Mouse (Mus musculus) testis, postnatal 10 days (tissue): ENCODE results near the gene Hmx3.

ENCODE experiments used
- DNase-seq: peaks from one replicate; pipeline ENCODE4 v3.0.0; 2021; ENCODE audit warnings: low spot score

Gene Hmx3

GRCm38 (mm10) chr7:131542115-131542871 is at the start of gene Hmx3:
Hmx3 (plus strand) TSS chr7:131542867.
- no peak for DNase-seq

DNA sequence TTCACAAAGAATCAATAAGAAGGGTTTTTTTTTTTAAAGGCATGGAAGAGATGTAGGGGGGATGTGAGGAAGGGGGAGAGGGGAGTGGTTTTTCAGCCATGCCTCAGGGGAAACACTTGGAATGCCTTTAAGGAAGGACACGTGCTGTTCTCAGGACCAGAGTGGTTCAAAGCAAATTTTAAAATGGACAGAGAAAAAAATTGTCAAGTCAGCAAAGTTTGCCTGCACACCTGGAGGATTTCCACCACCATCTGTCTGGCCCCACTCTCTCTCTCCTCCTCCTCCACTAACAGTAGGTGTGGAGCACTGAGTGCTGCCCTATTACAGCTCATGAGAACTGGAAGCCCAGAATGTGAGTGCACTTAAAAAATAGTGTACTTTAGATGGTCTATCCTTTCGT is 38.9 kb upstream of the Hmx3 start:
- no peak for DNase-seq

DNA sequence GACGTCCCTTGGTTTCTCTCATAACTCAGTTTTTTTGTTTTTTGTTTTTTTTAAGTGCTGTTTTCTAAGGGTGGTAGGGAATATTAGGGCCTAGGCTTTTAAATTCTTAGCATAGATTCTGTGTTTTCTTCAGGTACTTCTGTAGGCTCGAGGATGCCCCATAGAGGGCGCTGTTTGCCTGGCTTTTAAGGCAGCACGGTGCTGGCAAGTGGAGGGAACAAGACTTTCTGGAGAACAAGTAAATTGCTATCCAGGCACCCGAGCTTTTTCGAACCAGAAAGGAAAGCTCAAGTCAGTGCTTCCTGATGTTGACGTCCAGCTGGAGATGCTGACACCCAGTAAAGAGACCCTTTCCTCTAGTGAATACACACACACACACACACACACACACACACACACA is 2.7 kb upstream of the Hmx3 start:
- peak; percentile 93 for DNase-seq

- no peak for DNase-seq
Measured at GRCm38 (mm10) chr7:131541184-131542114, 1.2 kb upstream of the Hmx3 start.

DNA sequence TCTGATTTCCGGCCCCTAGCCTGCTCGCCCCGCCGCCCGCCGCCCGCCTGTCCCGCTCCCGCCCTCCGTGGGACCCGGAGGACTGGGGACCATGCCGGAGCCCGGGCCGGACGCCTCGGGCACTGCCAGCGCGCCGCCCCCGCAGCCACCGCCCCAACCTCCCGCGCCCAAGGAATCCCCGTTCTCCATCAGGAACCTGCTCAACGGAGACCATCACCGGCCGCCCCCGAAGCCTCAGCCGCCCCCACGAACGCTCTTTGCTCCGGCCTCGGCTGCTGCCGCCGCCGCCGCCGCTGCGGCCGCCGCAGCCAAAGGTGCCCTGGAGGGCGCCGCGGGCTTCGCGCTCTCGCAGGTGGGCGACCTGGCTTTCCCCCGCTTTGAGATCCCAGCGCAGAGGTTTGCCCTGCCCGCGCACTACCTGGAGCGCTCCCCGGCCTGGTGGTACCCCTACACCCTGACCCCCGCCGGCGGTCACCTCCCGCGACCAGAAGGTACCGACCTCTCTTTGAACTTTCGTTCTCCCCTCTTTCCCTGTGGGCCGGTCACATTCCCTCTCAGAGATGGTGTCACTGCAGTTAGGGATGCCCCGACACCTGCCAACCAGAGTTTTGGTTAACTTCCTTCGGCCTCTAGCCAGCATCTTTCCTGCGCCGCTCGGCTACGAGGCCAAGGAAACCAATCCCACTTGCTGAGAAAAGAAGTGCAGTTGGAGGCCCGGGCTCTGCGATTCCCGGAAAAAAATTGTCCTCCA is 380 bp downstream of the Hmx3 start:
- no peak for DNase-seq

DNA sequence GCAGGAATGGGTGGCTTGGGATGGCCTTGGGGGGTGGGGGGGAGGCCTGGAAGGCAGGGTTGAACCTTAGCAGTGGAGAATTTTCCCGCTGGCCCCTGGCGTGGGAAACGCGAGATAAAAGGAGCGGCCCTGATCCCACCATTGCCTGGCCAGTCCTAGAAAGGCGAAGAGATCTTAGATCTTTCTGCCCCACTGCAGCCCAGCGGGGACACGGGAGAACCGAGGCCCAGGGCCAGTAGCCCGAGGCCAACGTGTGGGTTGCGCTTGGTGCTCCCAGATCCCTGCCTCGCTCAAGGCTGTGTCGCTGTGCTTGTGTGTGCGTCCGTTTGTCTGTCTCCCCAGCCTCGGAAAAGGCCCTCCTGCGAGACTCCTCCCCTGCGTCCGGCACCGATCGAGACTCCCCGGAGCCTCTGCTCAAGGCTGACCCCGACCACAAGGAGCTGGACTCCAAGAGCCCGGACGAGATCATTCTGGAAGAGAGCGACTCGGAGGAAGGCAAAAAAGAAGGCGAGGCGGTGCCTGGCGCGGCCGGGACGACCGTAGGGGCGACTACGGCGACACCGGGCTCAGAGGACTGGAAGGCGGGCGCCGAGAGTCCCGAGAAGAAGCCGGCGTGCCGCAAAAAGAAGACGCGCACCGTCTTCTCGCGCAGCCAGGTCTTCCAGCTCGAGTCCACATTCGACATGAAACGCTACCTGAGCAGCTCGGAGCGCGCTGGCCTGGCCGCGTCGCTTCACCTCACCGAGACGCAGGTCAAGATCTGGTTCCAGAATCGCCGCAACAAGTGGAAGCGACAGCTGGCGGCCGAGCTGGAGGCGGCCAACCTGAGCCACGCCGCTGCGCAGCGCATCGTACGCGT is 1.2 kb downstream of the Hmx3 start:
- DNase-seq, result no peak

DNA sequence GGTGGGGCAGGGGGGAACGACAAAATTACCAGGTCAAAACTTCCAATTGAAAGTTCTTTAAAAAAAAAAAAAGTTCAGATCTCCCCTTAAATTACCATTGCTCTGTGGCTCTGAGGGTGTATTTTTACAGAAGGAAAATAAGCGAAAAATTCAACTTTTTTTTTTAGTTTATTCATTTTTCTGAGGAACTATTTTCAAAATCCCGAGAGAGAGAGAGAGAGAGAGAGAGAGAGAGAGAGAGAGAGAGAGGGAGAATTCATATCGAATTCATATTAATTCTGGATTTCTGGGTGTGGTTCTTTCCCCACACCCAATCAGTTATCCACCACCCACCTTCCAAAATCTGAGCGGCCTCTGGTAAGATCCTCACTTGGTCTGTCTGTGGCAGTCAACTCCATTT is 2.2 kb downstream of the Hmx3 start:
- no peak for DNase-seq

DNA sequence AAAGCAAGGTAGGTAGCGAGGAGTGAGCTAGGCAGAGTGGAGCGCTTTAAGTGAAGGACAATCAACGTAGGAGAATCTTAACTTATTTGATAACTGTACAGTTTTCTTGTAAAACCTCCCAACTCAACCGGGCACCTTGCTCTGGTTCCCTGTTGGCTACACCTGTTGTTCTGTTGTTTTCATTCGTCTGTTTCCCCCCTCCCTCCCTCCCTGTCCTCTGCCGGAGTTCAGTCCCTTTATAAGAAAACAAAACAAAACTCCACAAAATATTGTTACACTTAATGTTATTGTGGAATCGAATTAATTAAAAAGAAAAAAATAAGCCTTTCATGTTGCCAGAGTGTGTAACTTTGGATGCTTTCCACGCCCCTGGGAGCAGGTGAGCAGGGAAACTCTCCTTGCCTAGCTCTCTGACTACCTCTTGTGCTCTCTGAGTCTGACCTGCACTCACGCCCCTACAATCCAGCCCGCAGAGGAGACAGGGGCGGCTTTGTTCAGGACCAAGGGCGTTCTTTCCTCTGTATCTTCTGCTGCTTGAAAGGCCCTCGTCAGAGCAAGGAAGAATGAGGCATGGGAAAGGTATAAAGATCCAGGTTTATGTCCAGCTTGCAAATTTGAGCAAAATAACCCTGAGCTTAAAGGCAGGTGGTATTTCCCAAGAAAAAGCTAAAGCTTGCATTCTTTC is 3.2 kb downstream of the Hmx3 start:
- DNase-seq, result no peak

DNA sequence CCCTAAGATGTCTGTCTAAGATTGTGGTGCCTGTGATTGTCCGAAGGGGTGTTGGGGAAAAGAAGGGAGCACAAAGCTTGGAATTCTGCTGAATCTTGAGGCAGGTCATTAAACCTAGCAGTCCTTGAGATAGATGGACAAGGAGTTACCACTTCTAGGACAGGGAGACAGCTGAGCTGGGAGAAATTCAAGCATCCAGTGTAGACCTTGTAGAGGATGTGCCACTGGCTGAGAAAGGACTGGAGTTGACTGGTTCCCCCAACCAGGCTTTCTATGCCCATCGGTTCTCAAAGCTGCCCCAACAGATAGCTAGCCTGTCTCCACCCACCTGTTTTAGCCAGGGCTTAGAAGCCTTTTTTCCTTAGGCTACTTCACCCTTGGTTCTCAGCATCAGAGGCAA is 3.8 kb downstream of the Hmx3 start:
- no peak for DNase-seq

DNA sequence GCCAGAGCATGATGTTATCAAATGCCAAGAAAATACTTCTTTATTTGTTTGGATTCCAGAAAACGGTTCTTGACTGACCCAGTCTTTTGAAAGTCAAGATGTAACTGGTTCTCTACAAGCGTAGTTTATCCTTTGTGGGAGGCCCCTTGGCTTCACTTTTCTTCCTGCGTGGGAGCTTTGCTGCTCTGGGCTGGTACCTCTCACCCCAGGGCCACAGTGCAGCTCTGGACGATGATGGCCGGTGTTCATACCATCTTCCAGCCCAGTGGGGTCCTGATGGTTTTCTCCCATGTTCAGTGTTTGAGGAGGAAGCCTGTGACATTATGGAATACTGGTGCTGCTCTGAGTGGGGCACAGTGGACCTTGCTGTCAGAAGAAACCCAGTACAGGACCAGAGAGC is 4.8 kb downstream of the Hmx3 start:
- no peak for DNase-seq

DNA sequence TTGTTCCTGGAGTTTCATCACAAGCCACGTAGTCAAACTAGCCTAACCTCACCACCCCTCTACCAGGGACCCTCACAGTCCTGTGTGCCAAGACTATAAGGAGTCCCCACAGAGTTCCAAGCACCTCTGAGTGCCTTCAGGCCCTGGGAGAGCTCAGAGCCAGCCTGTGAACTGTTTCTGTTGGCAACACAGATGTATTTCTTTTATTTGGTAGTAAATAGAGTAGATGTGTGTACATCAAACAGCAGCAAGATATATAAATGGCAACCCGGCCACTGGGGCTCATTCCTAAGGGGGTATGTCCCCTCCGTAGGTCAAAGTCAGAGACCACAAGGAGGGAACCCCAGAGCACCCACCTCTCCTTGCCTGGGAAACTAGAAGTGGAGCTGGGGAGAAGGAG is 5.8 kb downstream of the Hmx3 start, which contains the start of gene Hmx2:
Hmx2 (plus strand) TSS at position 301 of the 400 bp plus-strand sequence.
- no peak for DNase-seq

- DNase-seq, result no peak
Measured at GRCm38 (mm10) chr7:131551471-131551870, 8.8 kb downstream of the Hmx3 start.

- no peak for DNase-seq
Measured at GRCm38 (mm10) chr7:131551931-131552741, 9.5 kb downstream of the Hmx3 start.

DNA sequence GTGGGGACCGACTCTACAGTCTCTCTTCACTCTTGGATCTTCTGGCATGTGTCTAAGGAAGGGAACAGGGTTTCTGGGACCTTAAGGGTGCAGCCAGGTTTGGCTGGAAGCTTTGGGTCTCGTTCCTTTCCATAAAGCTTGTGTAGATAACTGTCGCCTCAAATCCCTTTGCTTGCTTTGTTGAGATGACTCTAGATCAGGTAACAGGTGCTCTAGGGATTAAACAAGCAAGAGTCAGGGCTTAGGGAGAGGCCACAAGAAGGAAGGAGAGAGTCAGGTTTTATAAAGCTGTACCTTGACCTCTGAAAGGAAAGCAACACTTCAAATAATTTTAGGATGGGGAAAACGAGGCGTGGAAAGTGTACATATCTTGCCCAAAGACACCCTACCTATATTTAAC is 10.1 kb downstream of the Hmx3 start:
- DNase-seq, result no peak

- DNase-seq, result no peak
Measured at GRCm38 (mm10) chr7:131553771-131554175, 11.1 kb downstream of the Hmx3 start.

- no peak for DNase-seq
Measured at GRCm38 (mm10) chr7:131554341-131555180, 11.9 kb downstream of the Hmx3 start.

DNA sequence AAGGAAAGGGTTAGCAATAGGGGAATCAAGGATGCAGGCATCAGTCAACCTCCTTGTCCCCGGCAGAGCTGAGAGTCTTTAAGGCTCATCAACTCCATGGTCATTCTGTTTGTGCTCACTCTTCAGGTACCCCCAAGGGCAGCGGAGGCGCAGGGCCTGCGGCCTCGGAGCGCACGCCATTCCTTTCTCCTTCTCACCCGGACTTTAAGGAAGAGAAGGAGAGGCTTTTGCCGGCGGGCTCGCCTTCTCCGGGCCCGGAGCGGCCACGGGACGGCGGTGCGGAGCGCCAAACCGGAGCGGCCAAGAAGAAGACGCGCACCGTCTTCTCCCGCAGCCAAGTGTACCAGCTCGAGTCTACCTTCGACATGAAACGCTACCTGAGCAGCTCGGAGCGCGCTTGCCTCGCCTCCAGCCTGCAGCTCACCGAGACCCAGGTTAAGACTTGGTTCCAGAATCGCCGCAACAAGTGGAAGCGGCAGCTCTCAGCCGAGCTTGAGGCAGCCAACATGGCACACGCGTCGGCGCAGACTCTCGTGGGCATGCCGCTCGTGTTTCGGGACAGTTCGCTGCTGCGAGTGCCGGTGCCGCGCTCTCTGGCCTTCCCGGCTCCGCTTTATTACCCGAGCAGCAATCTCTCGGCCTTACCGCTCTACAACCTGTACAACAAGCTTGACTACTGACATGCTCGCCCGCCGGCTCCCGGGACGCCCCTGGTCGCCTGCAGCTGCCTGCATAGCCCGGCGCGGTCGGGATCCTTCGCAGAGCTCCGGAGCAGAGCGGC is 12.8 kb downstream of the Hmx3 start:
- no peak for DNase-seq

GRCm38 (mm10) chr7:131556116-131556515 is 13.4 kb downstream of the Hmx3 start:
- no peak for DNase-seq
